Mouse (Mus musculus): ENCODE measurements around the gene Hspbap1. TPM values are rescaled to one million over a fixed set of nuclear protein-coding genes. Genes with fewer than 3 reads are reported as not detected.

Hspbap1 gene
- polyA plus RNA-seq, 1 experiment from 2014 or later, result 15.9 TPM

- H3K4me1 ChIP-seq (ENCODE audit: control insufficient read depth, insufficient read depth, low read length), result no peaks in the 10 kb centered on the region
- 62% methylated on average over 7 of the region's 7 CpGs for WGBS
- H3K9me3 ChIP-seq (ENCODE audit: control insufficient read depth, low read length), result no peaks in the 10 kb centered on the region
Observed at GRCm38 (mm10) chr16:35784134-35784725, 14.1 kb downstream of the Hspbap1 start.

GRCm38 (mm10) chr16:35787163-35787562 is 17.0 kb downstream of the Hspbap1 start:
- H3K4me2 ChIP-seq (ENCODE audit: low read depth, low read length), result no peak overlapping the region
- no peaks in the 10 kb centered on the region for H3K4me1 ChIP-seq (ENCODE audit: control insufficient read depth, insufficient read depth, low read length)
- H3K27me3 ChIP-seq (replicated peaks; ENCODE audit: control insufficient read depth, insufficient read depth, low read length), result no peaks in the 10 kb centered on the region
- no peaks in the 10 kb centered on the region for H3K9me3 ChIP-seq (ENCODE audit: control insufficient read depth, low read length)
- peak; percentile 32; the same call in 1 of the 2 replicates for ATAC-seq
- no peak overlapping the region for H3K4me3 ChIP-seq (ENCODE audit: low read length)
- H3K36me3 ChIP-seq (ENCODE audit: control insufficient read depth, insufficient read depth, low read length), result no peaks in the 10 kb centered on the region
- 75% methylated on average over 6 of the region's 6 CpGs for WGBS
- no peak overlapping the region for H3K27ac ChIP-seq (ENCODE audit: low read length)
- no peak overlapping the region for H3K9ac ChIP-seq (ENCODE audit: low read depth, low read length)

More at GRCm38 (mm10) chr16:35784134-35784725, 14.1 kb downstream of the Hspbap1 start:
- Histone ChIP-seq H3K4me2 (ENCODE audit: low read depth, low read length) (no peak overlapping the region), H3K9ac (ENCODE audit: low read depth, low read length) (no peak overlapping the region), H3K27me3 (replicated peaks; ENCODE audit: control insufficient read depth, insufficient read depth, low read length) (no peaks in the 10 kb centered on the region), H3K36me3 (ENCODE audit: control insufficient read depth, insufficient read depth, low read length) (no peaks in the 10 kb centered on the region), H3K4me3 (ENCODE audit: low read length) (no peak overlapping the region), H3K27ac (ENCODE audit: low read length) (no peak overlapping the region)
- ATAC-seq, result no peak

GRCm38 (mm10) chr16:35787568-35788189 is 17.5 kb downstream of the Hspbap1 start:
- WGBS, result 71% methylated on average over 8 of the region's 8 CpGs
- H3K27me3 ChIP-seq (replicated peaks; ENCODE audit: control insufficient read depth, insufficient read depth, low read length), result no peaks in the 10 kb centered on the region
- no peak overlapping the region for H3K4me3 ChIP-seq (ENCODE audit: low read length)
- peak; percentile 87 for ATAC-seq
- H3K9me3 ChIP-seq (ENCODE audit: control insufficient read depth, low read length), result no peaks in the 10 kb centered on the region
- no peaks in the 10 kb centered on the region for H3K4me1 ChIP-seq (ENCODE audit: control insufficient read depth, insufficient read depth, low read length)
- H3K4me2 ChIP-seq (ENCODE audit: low read depth, low read length), result no peak overlapping the region
- H3K9ac ChIP-seq (ENCODE audit: low read depth, low read length), result no peak overlapping the region
- H3K36me3 ChIP-seq (ENCODE audit: control insufficient read depth, insufficient read depth, low read length), result no peaks in the 10 kb centered on the region
- H3K27ac ChIP-seq (ENCODE audit: low read length), result no peak overlapping the region

DNA sequence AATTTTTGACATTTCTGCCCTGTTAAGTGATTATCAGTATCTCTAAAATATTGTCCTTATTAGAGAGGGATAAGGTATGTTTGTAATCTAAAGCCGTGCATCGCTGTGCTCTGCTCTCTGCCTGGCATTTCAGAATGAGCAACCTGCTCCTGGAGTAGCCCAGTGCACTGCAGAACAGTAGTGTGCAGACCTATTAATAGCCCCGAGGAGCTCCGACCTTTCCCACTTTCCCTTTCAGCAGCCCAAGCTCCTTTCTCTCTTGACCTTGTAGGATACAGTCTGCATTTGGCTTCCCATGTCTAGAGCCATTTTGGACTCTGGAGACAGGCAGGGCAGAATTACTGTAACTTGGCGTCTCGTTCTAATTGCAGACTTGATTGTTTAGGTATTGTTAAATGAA is 18.2 kb downstream of the Hspbap1 start:
- Histone ChIP-seq H3K27me3 (replicated peaks; ENCODE audit: control insufficient read depth, insufficient read depth, low read length) (no peaks in the 10 kb centered on the region), H3K9me3 (ENCODE audit: control insufficient read depth, low read length) (no peaks in the 10 kb centered on the region), H3K36me3 (ENCODE audit: control insufficient read depth, insufficient read depth, low read length) (no peaks in the 10 kb centered on the region), H3K4me2 (ENCODE audit: low read depth, low read length) (no peak overlapping the region), H3K4me1 (ENCODE audit: control insufficient read depth, insufficient read depth, low read length) (no peaks in the 10 kb centered on the region), H3K27ac (ENCODE audit: low read length) (no peak overlapping the region), H3K4me3 (ENCODE audit: low read length) (no peak overlapping the region), H3K9ac (ENCODE audit: low read depth, low read length) (no peak overlapping the region)
- ATAC-seq, result no peak
- 87% methylated on average over 6 of the region's 6 CpGs for WGBS

- no peak overlapping the region for H3K4me3 ChIP-seq (ENCODE audit: low read length)
- WGBS, result 90% methylated on average over 6 of the region's 6 CpGs
- no peak overlapping the region for H3K27ac ChIP-seq (ENCODE audit: low read length)
- H3K4me2 ChIP-seq (ENCODE audit: low read depth, low read length), result no peak overlapping the region
- no peaks in the 10 kb centered on the region for H3K27me3 ChIP-seq (replicated peaks; ENCODE audit: control insufficient read depth, insufficient read depth, low read length)
- no peak overlapping the region for H3K9ac ChIP-seq (ENCODE audit: low read depth, low read length)
- ATAC-seq, result no peak
- H3K4me1 ChIP-seq (ENCODE audit: control insufficient read depth, insufficient read depth, low read length), result no peaks in the 10 kb centered on the region
- H3K36me3 ChIP-seq (ENCODE audit: control insufficient read depth, insufficient read depth, low read length), result no peaks in the 10 kb centered on the region
- H3K9me3 ChIP-seq (ENCODE audit: control insufficient read depth, low read length), result no peaks in the 10 kb centered on the region
Observed at GRCm38 (mm10) chr16:35791962-35792521, 21.9 kb downstream of the Hspbap1 start.

DNA sequence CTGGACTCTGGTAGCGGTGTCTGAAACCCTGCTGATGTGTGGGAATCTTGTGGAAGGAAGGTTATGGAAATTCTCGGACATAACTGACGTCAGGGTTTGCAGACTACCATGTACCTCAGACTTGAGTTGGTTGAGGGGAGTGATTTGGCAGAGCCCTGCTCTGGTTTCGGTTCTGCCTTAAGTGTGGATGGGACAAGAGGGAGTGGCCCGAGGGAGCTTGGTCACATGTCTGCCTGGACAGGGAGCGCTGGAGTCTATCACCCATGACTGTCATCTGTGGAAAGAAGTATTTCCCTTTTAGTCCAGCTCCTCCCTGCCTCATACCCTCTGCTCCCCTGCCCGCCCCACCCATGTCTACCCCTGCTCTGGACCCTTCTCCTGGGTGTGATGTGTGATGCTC is 32.0 kb downstream of the Hspbap1 start:
- Histone ChIP-seq H3K27me3 (replicated peaks; ENCODE audit: control insufficient read depth, insufficient read depth, low read length) (no peaks in the 10 kb centered on the region), H3K9ac (ENCODE audit: low read depth, low read length) (no peak overlapping the region), H3K9me3 (ENCODE audit: control insufficient read depth, low read length) (0 out of 2 replicates have a peak, but pooled peaks cover 6% of the 10 kb centered on the region), H3K27ac (ENCODE audit: low read length) (no peak overlapping the region), H3K4me1 (ENCODE audit: control insufficient read depth, insufficient read depth, low read length) (no peaks in the 10 kb centered on the region), H3K4me2 (ENCODE audit: low read depth, low read length) (no peak overlapping the region), H3K36me3 (ENCODE audit: control insufficient read depth, insufficient read depth, low read length) (no peaks in the 10 kb centered on the region), H3K4me3 (ENCODE audit: low read length) (no peak overlapping the region)
- WGBS, result 83% methylated on average over 7 of the region's 7 CpGs
- no peak for ATAC-seq

DNA sequence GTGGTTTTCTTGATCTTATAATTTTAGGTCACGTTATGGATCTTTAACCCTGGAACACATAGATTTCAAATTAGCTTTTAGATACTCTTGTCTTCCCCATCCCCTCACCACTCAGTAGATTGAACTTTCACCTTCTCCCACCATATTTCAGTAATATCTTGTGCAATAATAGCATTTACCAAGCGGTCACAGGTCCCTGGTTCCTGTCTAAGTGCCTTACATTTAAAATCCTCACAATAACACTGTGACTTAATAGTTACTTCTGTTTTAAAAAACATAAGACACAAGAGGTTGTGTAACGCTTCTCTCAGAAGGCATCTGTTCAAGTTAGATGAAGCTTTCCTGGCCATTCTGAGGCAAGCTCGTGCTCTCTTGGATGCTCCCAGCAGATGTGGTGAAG is 33.5 kb downstream of the Hspbap1 start:
- Histone ChIP-seq H3K9me3 (ENCODE audit: control insufficient read depth, low read length) (no peaks in the 10 kb centered on the region), H3K9ac (ENCODE audit: low read depth, low read length) (no peak overlapping the region), H3K4me2 (ENCODE audit: low read depth, low read length) (no peak overlapping the region), H3K27me3 (replicated peaks; ENCODE audit: control insufficient read depth, insufficient read depth, low read length) (no peaks in the 10 kb centered on the region), H3K4me3 (ENCODE audit: low read length) (no peak overlapping the region), H3K36me3 (ENCODE audit: control insufficient read depth, insufficient read depth, low read length) (no peaks in the 10 kb centered on the region), H3K27ac (ENCODE audit: low read length) (no peak overlapping the region), H3K4me1 (ENCODE audit: control insufficient read depth, insufficient read depth, low read length) (no peaks in the 10 kb centered on the region)
- WGBS, result 92% methylated on average over 4 of the region's 4 CpGs
- no peak for ATAC-seq

DNA sequence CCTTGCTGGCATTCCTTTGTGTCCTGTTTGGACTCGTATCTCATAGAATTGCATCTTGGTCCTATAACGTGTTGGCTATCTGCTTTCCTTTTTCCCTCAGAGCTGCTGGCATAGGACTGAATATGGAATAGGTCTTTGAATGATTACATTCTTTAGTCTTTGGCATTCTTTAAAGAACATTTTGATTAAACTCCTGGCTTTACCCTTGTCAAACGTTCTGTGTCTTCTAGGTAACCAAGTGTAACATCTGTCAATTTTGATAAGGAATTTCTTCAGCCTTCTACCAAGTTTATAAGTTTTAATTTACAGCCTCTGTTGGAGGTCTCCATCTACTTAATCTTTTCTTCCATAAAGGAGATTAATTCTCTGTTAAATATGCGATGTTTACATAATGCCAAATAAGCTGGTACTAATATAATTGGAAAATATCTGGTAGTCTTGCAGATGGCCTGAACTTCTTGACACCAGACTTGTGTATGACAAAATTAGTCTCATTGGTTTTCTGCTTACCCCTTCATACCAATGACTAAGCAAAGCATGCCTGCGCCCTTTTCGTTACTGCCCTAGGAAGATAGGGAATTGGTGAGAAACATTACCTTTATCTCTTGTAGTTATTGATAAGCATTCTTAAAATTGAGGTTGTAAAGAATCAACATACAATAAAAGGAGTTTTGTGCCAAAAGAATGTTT is 36.9 kb downstream of the Hspbap1 start:
- ATAC-seq, result peak; percentile 82
- Histone ChIP-seq H3K4me1 (ENCODE audit: control insufficient read depth, insufficient read depth, low read length) (no peaks in the 10 kb centered on the region), H3K4me3 (ENCODE audit: low read length) (no peak overlapping the region), H3K27ac (ENCODE audit: low read length) (no peak overlapping the region), H3K9me3 (ENCODE audit: control insufficient read depth, low read length) (no peaks in the 10 kb centered on the region), H3K27me3 (replicated peaks; ENCODE audit: control insufficient read depth, insufficient read depth, low read length) (no peaks in the 10 kb centered on the region), H3K36me3 (ENCODE audit: control insufficient read depth, insufficient read depth, low read length) (no peaks in the 10 kb centered on the region), H3K9ac (ENCODE audit: low read depth, low read length) (no peak overlapping the region), H3K4me2 (ENCODE audit: low read depth, low read length) (no peak overlapping the region)
- 77% methylated on average over 6 of the region's 6 CpGs for WGBS

DNA sequence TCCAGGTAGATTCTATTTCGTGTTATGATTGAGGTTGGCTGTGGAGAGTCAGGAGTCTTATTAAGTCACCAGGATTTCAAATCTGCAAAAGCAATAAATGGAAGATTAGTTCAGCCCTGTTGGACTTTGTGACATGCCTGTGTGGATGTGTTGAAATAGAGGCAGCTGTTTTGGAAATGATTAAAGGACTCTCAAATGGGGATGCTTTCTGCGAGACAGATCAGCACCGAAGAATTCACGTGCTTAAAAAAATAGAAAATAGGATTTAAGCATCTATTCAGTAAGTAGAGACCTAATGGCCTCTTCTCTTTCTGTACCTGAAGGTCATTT is 37.5 kb downstream of the Hspbap1 start:
- no peaks in the 10 kb centered on the region for H3K9me3 ChIP-seq (ENCODE audit: control insufficient read depth, low read length)
- no peak overlapping the region for H3K27ac ChIP-seq (ENCODE audit: low read length)
- no peaks in the 10 kb centered on the region for H3K27me3 ChIP-seq (replicated peaks; ENCODE audit: control insufficient read depth, insufficient read depth, low read length)
- 57% methylated on average over 4 of the region's 4 CpGs for WGBS
- H3K4me2 ChIP-seq (ENCODE audit: low read depth, low read length), result no peak overlapping the region
- no peaks in the 10 kb centered on the region for H3K4me1 ChIP-seq (ENCODE audit: control insufficient read depth, insufficient read depth, low read length)
- no peaks in the 10 kb centered on the region for H3K36me3 ChIP-seq (ENCODE audit: control insufficient read depth, insufficient read depth, low read length)
- no peak overlapping the region for H3K9ac ChIP-seq (ENCODE audit: low read depth, low read length)
- peak; percentile 87 for ATAC-seq
- H3K4me3 ChIP-seq (ENCODE audit: low read length), result no peak overlapping the region

Measured in intestine, embryonic 16.5 days (tissue).